Mouse (Mus musculus): ENCODE measurements at regions not wholly inside any gene's neighbourhood (a gene's known extent, or its start where the extent isn't known, plus 50 kb on each side); places are given as distances from the start of the nearest gene placed in this dataset.

- Histone ChIP-seq H3K4me1 (replicated peaks; ENCODE audit: insufficient read depth, low read length) (no peaks in the 10 kb centered on the region), H3K9me3 (replicated peaks; ENCODE audit: low read length) (no peaks in the 10 kb centered on the region), H3K9ac (ENCODE audit: low read depth, low read length) (no peak overlapping the region), H3K27me3 (ENCODE audit: insufficient read depth, low read length) (no peaks in the 10 kb centered on the region), H3K4me3 (replicated peaks; ENCODE audit: low read depth, low read length) (no peak overlapping the region), H3K4me2 (ENCODE audit: low read length) (no peak overlapping the region), H3K36me3 (ENCODE audit: insufficient read depth, low read length) (no peaks in the 10 kb centered on the region), H3K27ac (no peak overlapping the region)
- no peak for TF ChIP-seq CTCF (IDR thresholded peaks at IDR 0.05; ENCODE audit: low read depth)
- ATAC-seq (replicated peaks; ENCODE audit: low FRiP score, low read depth) (no peak), DNase-seq (ENCODE audit: low spot score) (no peak)
- WGBS, result 86% methylated on average over 3 of the region's 3 CpGs
Measured at GRCm38 (mm10) chr4:89436764-89437163, 125.9 kb upstream of the Cdkn2b start.

DNA sequence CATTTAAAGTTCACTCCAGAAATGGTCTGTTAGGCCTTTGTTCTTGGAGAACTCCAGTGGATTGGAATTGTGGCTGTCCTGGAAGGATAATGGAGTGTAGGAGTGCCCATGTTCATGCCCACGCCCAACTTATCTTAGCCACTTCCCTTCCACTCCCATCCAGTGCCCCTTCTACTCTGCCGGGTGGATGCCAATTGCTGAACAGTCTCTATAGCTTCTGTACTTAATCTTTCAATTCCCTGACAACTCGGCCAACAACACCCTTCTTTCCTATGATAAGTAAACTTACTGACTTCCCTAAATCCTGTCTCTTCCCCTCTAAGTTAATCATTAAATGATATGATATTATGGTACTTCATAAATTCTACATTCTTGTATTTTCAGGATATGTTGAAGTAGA is 123.3 kb upstream of the Cdkn2b start:
- H3K36me3 ChIP-seq (ENCODE audit: insufficient read depth, low read length), result no peaks in the 10 kb centered on the region
- DNase-seq (ENCODE audit: low spot score), result no peak
- no peak overlapping the region for H3K9ac ChIP-seq (ENCODE audit: low read depth, low read length)
- WGBS, result 89% methylated on average over 3 of the region's 3 CpGs
- H3K4me3 ChIP-seq (replicated peaks; ENCODE audit: low read depth, low read length), result no peak overlapping the region
- H3K27me3 ChIP-seq (ENCODE audit: insufficient read depth, low read length), result no peaks in the 10 kb centered on the region
- no peaks in the 10 kb centered on the region for H3K9me3 ChIP-seq (replicated peaks; ENCODE audit: low read length)
- H3K27ac ChIP-seq, result no peak overlapping the region
- no peak for TF ChIP-seq CTCF (IDR thresholded peaks at IDR 0.05; ENCODE audit: low read depth)
- ATAC-seq (replicated peaks; ENCODE audit: low FRiP score, low read depth), result no peak
- no peaks in the 10 kb centered on the region for H3K4me1 ChIP-seq (replicated peaks; ENCODE audit: insufficient read depth, low read length)
- no peak overlapping the region for H3K4me2 ChIP-seq (ENCODE audit: low read length)

- no peak for ATAC-seq (replicated peaks; ENCODE audit: low FRiP score, low read depth)
- DNase-seq (ENCODE audit: low spot score), result no peak
- H3K9ac ChIP-seq (ENCODE audit: low read depth, low read length), result no peak overlapping the region
- no peak overlapping the region for H3K4me3 ChIP-seq (replicated peaks; ENCODE audit: low read depth, low read length)
- no peak overlapping the region for H3K27ac ChIP-seq
- no peak for TF ChIP-seq CTCF (IDR thresholded peaks at IDR 0.05; ENCODE audit: low read depth)
- H3K9me3 ChIP-seq (replicated peaks; ENCODE audit: low read length), result no peaks in the 10 kb centered on the region
- H3K27me3 ChIP-seq (ENCODE audit: insufficient read depth, low read length), result no peaks in the 10 kb centered on the region
- H3K36me3 ChIP-seq (ENCODE audit: insufficient read depth, low read length), result no peaks in the 10 kb centered on the region
- 68% methylated on average over 5 of the region's 5 CpGs for WGBS
- no peaks in the 10 kb centered on the region for H3K4me1 ChIP-seq (replicated peaks; ENCODE audit: insufficient read depth, low read length)
- no peak overlapping the region for H3K4me2 ChIP-seq (ENCODE audit: low read length)
Measured at GRCm38 (mm10) chr4:89433528-89433927, 122.7 kb upstream of the Cdkn2b start.

GRCm38 (mm10) chr4:89431520-89431919 is 120.7 kb upstream of the Cdkn2b start:
- H3K9ac ChIP-seq (ENCODE audit: low read depth, low read length), result no peak overlapping the region
- no peak overlapping the region for H3K4me2 ChIP-seq (ENCODE audit: low read length)
- TF ChIP-seq CTCF (IDR thresholded peaks at IDR 0.05; ENCODE audit: low read depth), result no peak
- WGBS, result 62% methylated on average over 6 of the region's 6 CpGs
- H3K4me3 ChIP-seq (replicated peaks; ENCODE audit: low read depth, low read length), result no peak overlapping the region
- DNase-seq (ENCODE audit: low spot score), result no peak
- no peaks in the 10 kb centered on the region for H3K9me3 ChIP-seq (replicated peaks; ENCODE audit: low read length)
- H3K4me1 ChIP-seq (replicated peaks; ENCODE audit: insufficient read depth, low read length), result no peaks in the 10 kb centered on the region
- no peak for ATAC-seq (replicated peaks; ENCODE audit: low FRiP score, low read depth)
- no peak overlapping the region for H3K27ac ChIP-seq
- H3K27me3 ChIP-seq (ENCODE audit: insufficient read depth, low read length), result no peaks in the 10 kb centered on the region
- no peaks in the 10 kb centered on the region for H3K36me3 ChIP-seq (ENCODE audit: insufficient read depth, low read length)

DNA sequence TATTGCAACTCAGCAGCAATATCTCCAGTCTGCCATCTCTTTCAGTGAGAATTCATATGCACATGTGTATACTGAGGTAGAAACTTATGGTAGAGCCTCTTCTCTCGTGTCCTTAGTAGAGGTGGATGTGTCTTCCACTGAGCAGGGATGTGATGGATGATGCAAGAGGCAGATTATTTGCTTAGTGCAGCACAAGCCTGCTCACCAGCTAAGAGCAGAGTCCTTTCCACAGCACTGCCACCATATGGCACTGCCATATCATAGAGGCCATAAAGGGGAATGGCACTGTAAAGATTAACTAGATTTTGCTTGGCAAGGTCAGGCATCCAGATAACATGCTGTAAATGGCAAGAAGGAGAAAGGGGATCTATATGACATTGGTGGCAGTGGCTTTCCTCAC is 117.6 kb upstream of the Cdkn2b start:
- Histone ChIP-seq H3K9me3 (replicated peaks; ENCODE audit: low read length) (no peaks in the 10 kb centered on the region), H3K4me3 (replicated peaks; ENCODE audit: low read depth, low read length) (no peak overlapping the region), H3K27me3 (ENCODE audit: insufficient read depth, low read length) (no peaks in the 10 kb centered on the region), H3K27ac (no peak overlapping the region), H3K4me2 (ENCODE audit: low read length) (no peak overlapping the region), H3K4me1 (replicated peaks; ENCODE audit: insufficient read depth, low read length) (no peaks in the 10 kb centered on the region), H3K36me3 (ENCODE audit: insufficient read depth, low read length) (no peaks in the 10 kb centered on the region), H3K9ac (ENCODE audit: low read depth, low read length) (no peak overlapping the region)
- no peak for TF ChIP-seq CTCF (IDR thresholded peaks at IDR 0.05; ENCODE audit: low read depth)
- no peak for DNase-seq (ENCODE audit: low spot score)
- ATAC-seq (replicated peaks; ENCODE audit: low FRiP score, low read depth), result no peak
- WGBS, result 66% methylated on average over 1 of the region's 1 CpGs

GRCm38 (mm10) chr4:89427345-89428293 is 116.8 kb upstream of the Cdkn2b start:
- peak; percentile 59 for TF ChIP-seq CTCF (IDR thresholded peaks at IDR 0.05; ENCODE audit: low read depth)
- Histone ChIP-seq H3K9me3 (replicated peaks; ENCODE audit: low read length) (no peaks in the 10 kb centered on the region), H3K4me2 (ENCODE audit: low read length) (no peak overlapping the region), H3K27ac (no peak overlapping the region), H3K4me3 (replicated peaks; ENCODE audit: low read depth, low read length) (no peak overlapping the region), H3K9ac (ENCODE audit: low read depth, low read length) (no peak overlapping the region), H3K36me3 (ENCODE audit: insufficient read depth, low read length) (no peaks in the 10 kb centered on the region), H3K27me3 (ENCODE audit: insufficient read depth, low read length) (no peaks in the 10 kb centered on the region), H3K4me1 (replicated peaks; ENCODE audit: insufficient read depth, low read length) (no peaks in the 10 kb centered on the region)
- WGBS, result 42% methylated on average over 9 of the region's 9 CpGs
- ATAC-seq (replicated peaks; ENCODE audit: low FRiP score, low read depth) (peak; percentile 95), DNase-seq (ENCODE audit: low spot score) (peak; percentile 67)
